Mouse (Mus musculus) adrenal gland, postnatal 25 days (tissue): ENCODE measurements at regions not wholly inside any gene's neighbourhood (a gene's known extent, or its start where the extent isn't known, plus 50 kb on each side); places are given as distances from the start of the nearest gene placed in this dataset.

Source experiments
- DNase-seq: peaks from one replicate; pipeline ENCODE4 v3.0.0; 2021; ENCODE audit warnings: mixed read lengths

DNA sequence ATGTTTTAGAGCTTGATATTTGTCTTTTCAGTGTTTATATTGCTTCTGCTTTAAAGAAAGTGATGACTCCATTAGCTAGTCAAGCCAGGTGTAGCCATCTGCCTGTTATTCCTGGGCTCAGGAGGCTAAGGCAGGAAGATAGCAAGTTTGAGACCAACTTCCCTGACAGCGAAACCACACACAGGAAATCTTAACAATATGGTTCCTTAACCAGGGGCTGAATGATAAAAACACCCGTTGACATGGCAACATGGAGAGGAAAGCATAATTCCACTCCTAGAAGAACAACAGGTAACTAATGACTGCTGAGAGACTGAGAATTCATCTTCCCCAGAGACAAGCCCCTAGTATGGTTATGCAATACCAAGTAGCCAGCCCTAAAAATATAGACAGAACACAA is 553.6 kb upstream of the Acvr2a start:
- no peak for DNase-seq
